Mouse (Mus musculus): Measurements from ENCODE around the gene Zfp961.

DNA sequence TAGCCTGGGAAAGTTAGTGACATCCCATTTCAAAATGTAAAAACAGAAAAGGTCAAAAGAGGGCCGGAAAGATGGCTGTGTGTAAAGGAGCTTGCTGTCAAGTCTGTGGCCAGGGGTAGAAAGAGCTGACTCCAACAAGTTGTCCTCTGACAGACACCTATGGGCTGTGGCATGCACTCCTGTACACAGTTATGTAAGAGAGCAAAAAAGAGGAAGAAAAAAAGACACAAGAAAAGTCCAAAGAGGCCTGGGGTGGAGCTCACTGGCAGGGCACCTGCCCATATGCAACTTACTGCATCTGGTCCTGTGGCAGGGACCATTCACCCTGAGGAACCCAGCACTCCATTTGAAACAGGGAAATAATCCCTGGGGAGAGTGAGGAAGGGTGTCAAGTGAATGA is 91.7 kb downstream of the Zfp961 start:
- no peak for TF ChIP-seq CTCF (conservative IDR thresholded peaks at IDR 0.05; ENCODE audit: low read length)
- no peak for TF ChIP-seq POU5F1 (IDR thresholded peaks at IDR 0.05; ENCODE audit: borderline replicate concordance, low read length)

Measured in E14TG2a.4 (cell line).